Mouse (Mus musculus) lung, adult 2 months (tissue): ENCODE measurements around the gene Srsf10. TPM values are rescaled to one million over a fixed set of nuclear protein-coding genes. Genes with fewer than 3 reads are reported as not detected.

ENCODE experiments used
- DNase-seq: peaks from one replicate; pipeline ENCODE4 v3.0.0; 2022
- H3K4me1 ChIP-seq: fragments of 200-500 bp; 2 replicates; pipeline ENCODE4 v1.6.1; 2011; ENCODE audit warnings: low read length; ENCODE audit not compliant: control insufficient read depth, insufficient read depth
- H3K4me3 ChIP-seq: fragments of 200-500 bp; replicated peaks from 2 replicates; pipeline ENCODE3; 2011; ENCODE audit warnings: low read depth, mild to moderate bottlenecking, control low read depth, low read length; ENCODE audit errors: extremely low read depth
- CTCF ChIP-seq: fragments of 200-500 bp; IDR thresholded peaks from 2 replicates; pipeline ENCODE4 v1.5.1; 2011; ENCODE audit warnings: mild to moderate bottlenecking, low read length, control low read depth; ENCODE audit not compliant: insufficient read depth
- POLR2A ChIP-seq: fragments of 200-500 bp; IDR thresholded peaks from 2 replicates; pipeline ENCODE4 v1.6.1; 2011; ENCODE audit warnings: low read depth, mild to moderate bottlenecking, control low read depth, low read length, borderline replicate concordance; ENCODE audit errors: extremely low read depth
- WGBS: fragments of 180-500 bp; shearing (Covaris S2); methylation state at CpG from one replicate; pipeline ENCODE4 v1.1.7; 2018; 5-methylcytosine and 5-hydroxymethylcytosine counted together
- polyA plus RNA-seq: library from polyadenylated mRNA; depleted of rRNA; stranded (reverse); fragments of >200 nt; gene quantifications from 2 replicates; pipeline ENCODE4 v1.2.3, GENCODE M21; 2012; rRNA removed

Srsf10 gene
- polyA plus RNA-seq, 1 experiment = 72.6 TPM

- peak overlapping the region; percentile 7 for H3K4me3 ChIP-seq
- 44% methylated on average over 7 of the region's 7 CpGs for WGBS
- TF ChIP-seq CTCF (no peak), POLR2A (peak; percentile 45; the same call in 1 of the 2 replicates)
- DNase-seq = no peak
- peaks cover 4% of the 10 kb centered on the region; the same call in 1 of the 2 replicates for H3K4me1 ChIP-seq
Observed at GRCm38 (mm10) chr4:135911531-135911930, 56.0 kb downstream of the Srsf10 start.

GRCm38 (mm10) chr4:135912164-135912563 is 56.6 kb downstream of the Srsf10 start:
- 34% methylated on average over 3 of the region's 3 CpGs for WGBS
- DNase-seq = no peak
- no peak overlapping the region for H3K4me3 ChIP-seq
- no peak for TF ChIP-seq POLR2A
- TF ChIP-seq CTCF = no peak
- peaks cover 4% of the 10 kb centered on the region; the same call in 1 of the 2 replicates for H3K4me1 ChIP-seq

GRCm38 (mm10) chr4:135912835-135913234 is 57.3 kb downstream of the Srsf10 start:
- DNase-seq = no peak
- Histone ChIP-seq H3K4me3 (no peak overlapping the region), H3K4me1 (peaks cover 4% of the 10 kb centered on the region; the same call in 1 of the 2 replicates)
- TF ChIP-seq CTCF (no peak), POLR2A (no peak)
- 36% methylated on average over 3 of the region's 3 CpGs for WGBS

GRCm38 (mm10) chr4:135913433-135913832 is 57.9 kb downstream of the Srsf10 start:
- Histone ChIP-seq H3K4me1 (peaks cover 4% of the 10 kb centered on the region; the same call in 1 of the 2 replicates), H3K4me3 (no peak overlapping the region)
- no peak for DNase-seq
- no peak for TF ChIP-seq CTCF
- TF ChIP-seq POLR2A = no peak
- WGBS = 53% methylated on average over 4 of the region's 4 CpGs

- H3K4me3 ChIP-seq = no peak overlapping the region
Observed at GRCm38 (mm10) chr4:135918635-135919279, 63.2 kb downstream of the Srsf10 start.

GRCm38 (mm10) chr4:135919280-135919639 is 63.7 kb downstream of the Srsf10 start:
- peaks cover 8% of the 10 kb centered on the region; the same call in 1 of the 2 replicates for H3K4me1 ChIP-seq
- no peak overlapping the region for H3K4me3 ChIP-seq
- no peak for TF ChIP-seq POLR2A
- TF ChIP-seq CTCF = no peak
- DNase-seq = no peak
- WGBS = 72% methylated on average over 3 of the region's 3 CpGs

More at GRCm38 (mm10) chr4:135918635-135919279, 63.2 kb downstream of the Srsf10 start:
- H3K4me1 ChIP-seq = peaks cover 8% of the 10 kb centered on the region; the same call in 1 of the 2 replicates
- DNase-seq = no peak
- 61% methylated on average over 13 of the region's 13 CpGs for WGBS
- TF ChIP-seq CTCF = no peak
- TF ChIP-seq POLR2A = no peak

Other genes starting within 250 kb of the Srsf10 start
- gene Ifnlr1, start 169.5 kb upstream of the Srsf10 start, polyA plus RNA-seq = 6.7 and 8.8 TPM in 2 replicates
- gene Il22ra1, start 127.6 kb upstream of the Srsf10 start, polyA plus RNA-seq = 2.0 and 3.0 TPM in 2 replicates
- gene Myom3, start 96.0 kb upstream of the Srsf10 start, polyA plus RNA-seq = 0.44 and 3.1 TPM in 2 replicates
- 13.6 and 21.0 TPM in 2 replicates for gene Pnrc2, start 18.1 kb downstream of the Srsf10 start, polyA plus RNA-seq
- 7.3 and 9.1 TPM in 2 replicates for gene Cnr2, start 39.6 kb downstream of the Srsf10 start, polyA plus RNA-seq
- 51.5 and 64.0 TPM in 2 replicates for gene Fuca1, start 65.0 kb downstream of the Srsf10 start, polyA plus RNA-seq
- 43.8 and 49.6 TPM in 2 replicates for gene Hmgcl, start 90.7 kb downstream of the Srsf10 start, polyA plus RNA-seq
- 19.5 and 25.0 TPM in 2 replicates for gene Gale, start 108.0 kb downstream of the Srsf10 start, polyA plus RNA-seq
- gene Lypla2, start 116.9 kb downstream of the Srsf10 start, polyA plus RNA-seq = 123 TPM in 2 replicates
- 33.5 and 48.0 TPM in 2 replicates for gene Pithd1, start 131.5 kb downstream of the Srsf10 start, polyA plus RNA-seq
- 8.5 and 11.7 TPM in 2 replicates for gene Eloa, start 166.0 kb downstream of the Srsf10 start, polyA plus RNA-seq
- 181 and 218 TPM in 2 replicates for gene Rpl11, start 197.7 kb downstream of the Srsf10 start, polyA plus RNA-seq